Mouse (Mus musculus) heart, embryonic 10.5 days (tissue): ENCODE results near the gene Col5a3. TPM values are rescaled to one million over a fixed set of nuclear protein-coding genes. Genes with fewer than 3 reads are reported as not detected.

Experiments
- DNase-seq: peaks from one replicate; pipeline ENCODE4 v3.0.0-alpha.2; 2017; ENCODE audit warnings: low spot score
- H3K27ac ChIP-seq: fragments of 300-500 bp; sonication (generic); 2 replicates; pipeline ENCODE4 v1.5.1; 2016; ENCODE audit warnings: mild to moderate bottlenecking
- H3K27me3 ChIP-seq: fragments of 300-500 bp; sonication (generic); 2 replicates; pipeline ENCODE4 v1.6.1; 2016; ENCODE audit warnings: mild to moderate bottlenecking; ENCODE audit not compliant: poor library complexity, insufficient read depth, severe bottlenecking
- H3K36me3 ChIP-seq: fragments of 300-500 bp; sonication (generic); 2 replicates; pipeline ENCODE4 v1.6.1; 2016; ENCODE audit warnings: mild to moderate bottlenecking, moderate library complexity
- H3K4me1 ChIP-seq: fragments of 300-500 bp; sonication (generic); 2 replicates; pipeline ENCODE4 v1.6.1; 2016; ENCODE audit warnings: mild to moderate bottlenecking
- H3K4me3 ChIP-seq: fragments of 300-500 bp; sonication (generic); 2 replicates; pipeline ENCODE4 v1.5.1; 2016; ENCODE audit warnings: mild to moderate bottlenecking, moderate library complexity
- H3K9me3 ChIP-seq: fragments of 300-500 bp; sonication (generic); 2 replicates; pipeline ENCODE4 v1.6.1; 2016; ENCODE audit warnings: mild to moderate bottlenecking, moderate library complexity
- WGBS: fragments of 180-500 bp; shearing (Covaris S2); methylation state at CpG from one replicate; pipeline ENCODE4 v1.1.7; 2016; 5-methylcytosine and 5-hydroxymethylcytosine counted together
- polyA plus RNA-seq: library from polyadenylated mRNA; unstranded; fragments of >200 nt; fragmentation: Nextera tagmentation; extraction: Ambion mirVana; gene quantifications from 2 replicates; pipeline ENCODE4 v1.2.1, GENCODE M21; 2016

The Col5a3 gene
- polyA plus RNA-seq, 1 experiment from 2014 or later = 0.06 TPM

DNA sequence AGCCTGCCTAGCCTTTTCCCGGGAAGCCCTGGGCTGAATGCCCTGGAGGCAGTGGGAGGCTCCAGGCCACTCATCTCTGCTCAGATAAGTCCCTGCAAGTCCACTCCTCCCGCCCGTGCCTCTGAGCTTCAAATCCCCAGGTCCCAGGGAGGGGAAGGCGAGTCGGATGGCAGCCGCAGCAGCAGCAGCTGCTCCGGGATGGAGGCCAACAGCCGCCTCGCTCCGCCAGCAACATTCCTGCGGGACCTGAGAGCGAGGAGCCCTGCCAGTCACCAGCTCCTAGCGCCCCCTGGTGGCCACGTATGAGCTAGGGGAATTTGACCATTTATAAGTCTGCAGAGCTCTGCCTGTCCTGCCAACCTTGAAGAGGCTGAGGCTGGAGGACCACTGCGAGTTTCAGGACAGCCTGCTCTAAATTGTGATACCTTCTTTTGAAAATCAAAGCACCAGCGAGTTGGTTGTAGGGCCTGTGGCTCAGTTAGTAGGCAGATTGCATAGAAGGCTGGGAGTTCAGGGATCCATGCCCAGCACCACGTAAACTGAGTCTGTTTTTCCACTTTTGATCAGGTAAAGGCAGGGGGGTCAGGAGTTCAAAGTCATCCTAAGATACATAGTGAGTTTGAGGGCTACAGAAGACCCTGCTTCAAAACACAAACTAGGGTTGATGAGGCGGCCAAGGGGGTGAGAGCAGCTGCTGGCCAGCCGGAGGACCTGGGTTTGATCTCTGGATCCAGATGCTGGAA, 16.2 kb upstream of the Col5a3 start:
- H3K4me3 ChIP-seq = peak overlapping the region; percentile 29; the same call in 1 of the 2 replicates
- H3K9me3 ChIP-seq = no peaks in the 10 kb centered on the region
- WGBS = 14% methylated on average over 19 of the region's 19 CpGs
- peaks cover 4% of the 10 kb centered on the region; the same call in 1 of the 2 replicates for H3K4me1 ChIP-seq
- peaks cover 31% of the 10 kb centered on the region for H3K27me3 ChIP-seq
- H3K36me3 ChIP-seq = no peaks in the 10 kb centered on the region
- DNase-seq = peak; percentile 95
- H3K27ac ChIP-seq = no peak overlapping the region

DNA sequence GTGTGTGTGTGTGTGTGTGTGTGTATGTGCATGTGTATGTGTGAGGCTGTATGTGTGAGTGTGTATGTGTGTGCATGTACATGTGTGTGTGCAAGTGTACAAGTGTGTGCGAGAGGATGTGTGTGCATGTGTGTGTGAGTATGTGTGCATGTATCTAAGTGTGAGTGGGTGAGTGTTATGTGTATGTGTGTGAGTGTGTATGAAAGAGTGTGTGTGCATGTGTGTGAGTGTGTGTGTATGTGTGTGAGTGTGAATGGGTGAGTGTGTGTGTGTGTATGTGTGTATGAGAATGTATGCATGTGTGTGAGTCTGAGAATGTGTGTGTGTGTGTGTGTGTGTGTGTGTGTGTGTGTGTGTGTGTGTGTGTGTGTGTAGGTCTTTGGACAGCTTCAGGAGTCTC, 13.3 kb upstream of the Col5a3 start:
- Histone ChIP-seq H3K4me1 (peaks cover 4% of the 10 kb centered on the region; the same call in 1 of the 2 replicates), H3K27ac (no peak overlapping the region), H3K36me3 (no peaks in the 10 kb centered on the region), H3K9me3 (no peaks in the 10 kb centered on the region), H3K27me3 (peaks cover 25% of the 10 kb centered on the region; the same call in 1 of the 2 replicates), H3K4me3 (no peak overlapping the region)
- WGBS = 86% methylated on average over 1 of the region's 1 CpGs
- no peak for DNase-seq

- Histone ChIP-seq H3K27me3 (peaks cover 17% of the 10 kb centered on the region; the same call in 1 of the 2 replicates), H3K4me1 (peaks cover 2% of the 10 kb centered on the region; the same call in 1 of the 2 replicates), H3K27ac (no peak overlapping the region), H3K36me3 (no peaks in the 10 kb centered on the region), H3K9me3 (no peaks in the 10 kb centered on the region), H3K4me3 (no peak overlapping the region)
- no peak for DNase-seq
- 66% methylated on average over 5 of the region's 5 CpGs for WGBS
Observed at GRCm38 (mm10) chr9:20825781-20826180, 10.9 kb upstream of the Col5a3 start.

GRCm38 (mm10) chr9:20822821-20823220, 8.0 kb upstream of the Col5a3 start:
- no peaks in the 10 kb centered on the region for H3K9me3 ChIP-seq
- H3K4me3 ChIP-seq = no peak overlapping the region
- no peak for DNase-seq
- 77% methylated on average over 3 of the region's 3 CpGs for WGBS
- H3K27me3 ChIP-seq = no peaks in the 10 kb centered on the region
- no peaks in the 10 kb centered on the region for H3K36me3 ChIP-seq
- H3K27ac ChIP-seq = no peak overlapping the region
- no peaks in the 10 kb centered on the region for H3K4me1 ChIP-seq

DNA sequence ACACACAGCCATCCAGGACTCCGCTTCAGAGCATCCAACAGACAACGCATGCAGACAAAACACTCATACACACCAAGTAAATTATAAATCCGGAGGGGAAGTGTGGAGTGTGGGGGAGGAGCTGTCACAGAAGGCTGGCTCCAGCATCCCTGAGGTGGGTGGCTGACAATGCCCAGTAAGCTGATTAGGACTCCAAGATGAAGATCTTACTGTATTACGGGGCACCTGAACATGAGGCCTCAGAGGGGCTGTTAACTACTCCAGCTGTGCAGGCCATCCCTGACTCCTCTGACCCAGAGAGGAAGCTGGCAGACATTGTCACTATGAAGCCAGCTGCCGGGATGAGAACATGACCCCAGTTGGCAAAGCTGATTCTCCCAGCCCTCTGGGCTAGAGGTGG, 5.1 kb upstream of the Col5a3 start:
- WGBS = 77% methylated on average over 5 of the region's 5 CpGs

DNA sequence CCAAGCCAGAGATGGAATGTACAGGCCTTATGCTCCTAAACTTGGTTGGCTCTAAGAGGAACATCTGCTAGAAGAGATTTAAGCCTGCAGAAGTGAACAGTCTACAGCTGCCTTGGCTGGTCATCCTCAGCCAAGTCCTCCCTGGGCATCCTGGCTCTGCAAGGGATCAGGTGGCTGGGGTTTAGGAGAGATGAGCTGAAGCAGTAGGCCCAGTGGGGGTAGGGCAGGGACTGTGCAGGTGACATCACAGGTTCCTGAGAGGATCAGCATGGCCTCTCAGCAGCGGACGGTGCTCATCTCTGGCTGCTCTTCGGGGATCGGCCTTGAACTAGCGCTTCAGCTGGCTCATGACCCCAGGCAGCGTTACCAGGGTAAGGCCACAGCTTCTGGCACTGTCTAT, 3.4 kb upstream of the Col5a3 start, which contains the start of gene Rdh8:
Gene Rdh8 (plus strand): TSS at position 268 of the 400 bp plus-strand sequence.
- no peak within 1 kb of the TSS for H3K4me3 ChIP-seq
- H3K9me3 ChIP-seq = no peaks in the 10 kb centered on the region
- H3K27ac ChIP-seq = no peak within 1 kb of the TSS
- H3K36me3 ChIP-seq = no peaks in the 10 kb centered on the region
- H3K27me3 ChIP-seq = peaks cover 28% of the 10 kb centered on the region
- DNase-seq = no peak
- 73% methylated on average over 6 of the region's 6 CpGs for WGBS
- peaks cover 8% of the 10 kb centered on the region for H3K4me1 ChIP-seq

More for the DNA sequence above, 5.1 kb upstream of the Col5a3 start:
- no peaks in the 10 kb centered on the region for H3K36me3 ChIP-seq
- DNase-seq = no peak
- H3K27me3 ChIP-seq = peaks cover 13% of the 10 kb centered on the region
- no peak overlapping the region for H3K27ac ChIP-seq
- H3K4me3 ChIP-seq = no peak overlapping the region
- H3K9me3 ChIP-seq = no peaks in the 10 kb centered on the region
- H3K4me1 ChIP-seq = peaks cover 1% of the 10 kb centered on the region

- peaks cover 54% of the 10 kb centered on the region for H3K27me3 ChIP-seq
- 15% methylated on average over 19 of the region's 19 CpGs for WGBS
Observed at GRCm38 (mm10) chr9:20812537-20813271, 2.2 kb downstream of the Col5a3 start.

DNA sequence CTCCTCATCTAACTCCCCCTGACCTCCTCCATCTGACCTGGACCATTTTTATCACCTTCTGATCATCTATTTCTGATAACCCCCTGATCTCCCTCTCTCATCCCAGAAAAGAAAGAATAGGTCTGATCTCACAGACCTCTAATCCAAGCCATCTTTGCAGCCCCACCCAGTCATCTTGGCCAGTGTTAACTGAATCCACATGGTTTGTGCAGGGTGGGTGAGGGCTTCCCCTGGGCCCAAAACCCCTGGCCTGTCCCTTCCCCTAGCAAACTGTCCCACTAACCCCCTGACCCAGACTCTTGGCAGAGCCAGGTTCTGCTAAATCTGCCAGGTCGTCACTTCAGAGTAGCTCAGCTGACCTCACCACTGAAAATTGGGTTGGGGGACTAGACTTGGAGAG, 4.1 kb downstream of the Col5a3 start:
- H3K9me3 ChIP-seq = no peaks in the 10 kb centered on the region
- no peak overlapping the region for H3K27ac ChIP-seq
- H3K4me3 ChIP-seq = no peak overlapping the region
- 59% methylated on average over 1 of the region's 1 CpGs for WGBS
- no peak for DNase-seq
- H3K27me3 ChIP-seq = peaks cover 44% of the 10 kb centered on the region
- no peaks in the 10 kb centered on the region for H3K36me3 ChIP-seq
- H3K4me1 ChIP-seq = peaks cover 13% of the 10 kb centered on the region

More at GRCm38 (mm10) chr9:20812537-20813271, 2.2 kb downstream of the Col5a3 start:
- Histone ChIP-seq H3K4me1 (peaks cover 13% of the 10 kb centered on the region), H3K4me3 (no peak overlapping the region), H3K36me3 (no peaks in the 10 kb centered on the region), H3K9me3 (no peaks in the 10 kb centered on the region), H3K27ac (no peak overlapping the region)
- DNase-seq = no peak

GRCm38 (mm10) chr9:20810271-20810670, 4.6 kb downstream of the Col5a3 start:
- no peak for DNase-seq
- Histone ChIP-seq H3K27ac (no peak overlapping the region), H3K9me3 (no peaks in the 10 kb centered on the region), H3K4me1 (peaks cover 13% of the 10 kb centered on the region), H3K36me3 (no peaks in the 10 kb centered on the region), H3K4me3 (no peak overlapping the region), H3K27me3 (peaks cover 43% of the 10 kb centered on the region)
- WGBS = 54% methylated on average over 4 of the region's 4 CpGs

DNA sequence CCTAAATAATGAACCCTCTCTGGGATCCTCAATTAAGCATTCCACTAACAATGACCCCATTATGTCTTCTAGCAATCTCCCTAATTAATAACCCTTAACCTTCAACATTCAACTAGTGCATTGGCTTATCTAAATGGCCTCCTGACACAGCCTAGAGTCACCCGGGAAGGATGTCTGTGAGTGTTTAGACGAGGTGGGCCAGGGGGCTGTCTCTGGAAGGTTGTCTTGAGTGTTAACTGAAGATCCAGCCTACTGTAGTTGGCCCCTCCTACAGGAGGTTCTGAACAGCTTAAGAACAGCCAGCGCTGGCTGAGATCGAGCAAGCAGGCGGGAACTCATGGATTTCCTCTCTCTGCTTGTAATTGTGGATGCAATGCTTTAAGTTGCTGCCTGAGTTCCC, 9.2 kb downstream of the Col5a3 start:
- WGBS = 38% methylated on average over 5 of the region's 5 CpGs
- Histone ChIP-seq H3K4me1 (no peaks in the 10 kb centered on the region), H3K36me3 (no peaks in the 10 kb centered on the region), H3K9me3 (no peaks in the 10 kb centered on the region), H3K27me3 (peaks cover 8% of the 10 kb centered on the region; the same call in 1 of the 2 replicates), H3K27ac (no peak overlapping the region), H3K4me3 (no peak overlapping the region)
- DNase-seq = no peak

GRCm38 (mm10) chr9:20805159-20805495, 9.7 kb downstream of the Col5a3 start:
- Histone ChIP-seq H3K36me3 (no peaks in the 10 kb centered on the region), H3K27ac (no peak overlapping the region), H3K4me3 (no peak overlapping the region), H3K27me3 (peaks cover 8% of the 10 kb centered on the region; the same call in 1 of the 2 replicates), H3K9me3 (no peaks in the 10 kb centered on the region), H3K4me1 (no peaks in the 10 kb centered on the region)
- DNase-seq = no peak
- 77% methylated on average over 3 of the region's 3 CpGs for WGBS

DNA sequence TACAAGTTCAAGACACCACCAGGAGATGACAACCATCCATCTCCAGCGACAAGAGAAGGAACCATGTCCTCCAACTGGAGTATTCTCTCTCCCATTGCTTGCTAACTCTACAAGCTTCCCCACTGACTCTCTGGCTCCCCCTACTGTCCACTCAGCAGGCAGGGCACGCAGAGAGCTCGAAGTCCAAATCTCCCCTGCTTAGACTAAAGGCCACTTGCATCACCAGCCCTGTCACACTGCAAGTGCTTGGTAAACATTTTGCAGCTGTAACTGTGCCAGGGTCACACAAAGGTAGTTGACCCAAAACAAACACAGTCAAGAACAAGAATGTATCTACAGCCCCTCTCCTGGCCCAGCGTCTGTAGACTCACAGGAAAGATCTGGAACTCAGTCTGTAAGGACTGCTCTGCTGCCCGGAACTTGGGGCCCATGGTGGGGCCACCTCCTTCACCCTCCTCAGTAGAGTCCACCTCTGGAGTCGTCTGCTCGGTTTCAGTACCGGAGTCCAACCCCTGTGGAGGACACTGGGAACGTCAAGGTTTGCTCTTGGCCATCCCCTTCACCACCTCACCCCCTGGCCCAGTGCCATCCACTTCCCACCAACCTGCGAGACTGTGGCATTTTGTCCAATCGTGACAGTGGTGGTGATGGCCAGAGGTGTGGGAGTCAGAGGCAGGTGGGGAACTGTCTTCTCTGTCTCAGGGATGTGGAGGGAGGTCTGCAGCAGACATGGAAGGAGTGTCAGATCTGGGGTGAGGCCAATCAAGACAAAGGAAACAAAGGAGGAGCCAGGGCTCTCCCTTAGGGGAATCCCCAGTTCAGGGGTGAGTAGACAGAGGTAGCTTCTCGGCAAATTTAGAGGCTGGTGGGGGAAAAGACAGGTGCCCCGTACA, 10.4 kb downstream of the Col5a3 start:
- WGBS = 76% methylated on average over 13 of the region's 13 CpGs
- Histone ChIP-seq H3K36me3 (no peaks in the 10 kb centered on the region), H3K9me3 (no peaks in the 10 kb centered on the region), H3K27me3 (peaks cover 4% of the 10 kb centered on the region; the same call in 1 of the 2 replicates), H3K4me1 (no peaks in the 10 kb centered on the region), H3K4me3 (no peak overlapping the region), H3K27ac (no peak overlapping the region)
- no peak for DNase-seq
